Mouse (Mus musculus) NIH3T3 (cell line): ENCODE data around the gene Cyp4f13.

Experiments
- DNase-seq: peaks from one replicate; pipeline ENCODE4 v3.0.0-alpha.2; 2012; ENCODE audit warnings: low read depth

The Cyp4f13 gene

GRCm38 (mm10) chr17:32905239-32905638 is 42.0 kb downstream of the Cyp4f13 start:
- peak; percentile 47 for DNase-seq

- DNase-seq, result peak; percentile 56
Observed at GRCm38 (mm10) chr17:32904414-32904813, 42.8 kb downstream of the Cyp4f13 start.

- DNase-seq, result no peak
Observed at GRCm38 (mm10) chr17:32901751-32902525, 45.3 kb downstream of the Cyp4f13 start.

GRCm38 (mm10) chr17:32895421-32895820 is 51.8 kb downstream of the Cyp4f13 start:
- DNase-seq, result no peak

- DNase-seq, result no peak
Observed at GRCm38 (mm10) chr17:32893901-32894300, 53.3 kb downstream of the Cyp4f13 start.

GRCm38 (mm10) chr17:32891239-32892180 is 55.7 kb downstream of the Cyp4f13 start, which contains the start of gene Zfp870:
TSS of gene Zfp870 (minus strand) at chr17:32891642.
- DNase-seq, result peak; percentile 86

- no peak for DNase-seq
Observed at GRCm38 (mm10) chr17:32890852-32891238, 56.4 kb downstream of the Cyp4f13 start.

GRCm38 (mm10) chr17:32889611-32890010 is 57.6 kb downstream of the Cyp4f13 start:
- DNase-seq, result no peak

- no peak for DNase-seq
Observed at GRCm38 (mm10) chr17:32880320-32881218, 66.6 kb downstream of the Cyp4f13 start.

GRCm38 (mm10) chr17:32878773-32879172 is 68.4 kb downstream of the Cyp4f13 start:
- DNase-seq, result no peak

GRCm38 (mm10) chr17:32877471-32878171 is 69.6 kb downstream of the Cyp4f13 start:
- no peak for DNase-seq
